Mouse (Mus musculus) MEL (cell line): ENCODE measurements around the gene Ssh2.

Source experiments
- BHLHE40 ChIP-seq: IDR thresholded peaks from 2 replicates; pipeline ENCODE4 v1.6.1; 2012; ENCODE audit warnings: low read depth, mild to moderate bottlenecking, inconsistent platforms, low read length, improper control_type of control experiment, borderline replicate concordance
- CHD1 ChIP-seq: IDR thresholded peaks from 2 replicates; pipeline ENCODE4 v1.6.1; 2012; ENCODE audit warnings: low read depth, mild to moderate bottlenecking, inconsistent platforms, low read length, improper control_type of control experiment
- CTCF ChIP-seq, 3 experiments: IDR thresholded peaks in 2 of 3; conservative IDR thresholded peaks in 1 of 3; 2 replicates each; pipeline ENCODE4 v1.5.1; 2011 to 2012; ENCODE audit warnings: low read length in 3 of 3, low read depth in 2 of 3, mild to moderate bottlenecking in 2 of 3, improper control_type of control experiment in 1 of 3, inconsistent platforms in 1 of 3, mixed read lengths in 1 of 3, moderate library complexity in 1 of 3; ENCODE audit not compliant: control insufficient read depth in 1 of 3, insufficient read depth in 1 of 3, poor library complexity in 1 of 3, severe bottlenecking in 1 of 3
- EP300 ChIP-seq, 2 experiments: IDR thresholded peaks; 2 replicates each; pipeline ENCODE4 v1.6.1; 2011; ENCODE audit warnings: improper control_type of control experiment in 2 of 2, low read length in 2 of 2, low read depth in 1 of 2, mild to moderate bottlenecking in 1 of 2
- GABPA ChIP-seq: IDR thresholded peaks from 2 replicates; pipeline ENCODE4 v1.6.1; 2012; ENCODE audit warnings: low read depth, mild to moderate bottlenecking, inconsistent platforms, low read length, improper control_type of control experiment, moderate library complexity
- HCFC1 ChIP-seq: IDR thresholded peaks from 2 replicates; pipeline ENCODE4 v1.6.1; 2012; ENCODE audit warnings: low read depth, mild to moderate bottlenecking, inconsistent platforms, low read length, improper control_type of control experiment, moderate library complexity
- KAT2A ChIP-seq: conservative IDR thresholded peaks from 2 replicates; pipeline ENCODE4 v1.6.1; 2012; ENCODE audit warnings: low read depth, low read length, improper control_type of control experiment, inconsistent platforms
- POLR2A ChIP-seq, 2 experiments: IDR thresholded peaks; 2 replicates each; pipeline ENCODE4 v1.6.1; 2011 to 2012; ENCODE audit warnings: low read length in 2 of 2, mild to moderate bottlenecking in 2 of 2, control low read depth in 1 of 2, improper control_type of control experiment in 1 of 2, low read depth in 1 of 2, moderate library complexity in 1 of 2; ENCODE audit not compliant: control insufficient read depth in 1 of 2, insufficient read depth in 1 of 2, poor library complexity in 1 of 2
- POLR2AphosphoS2 ChIP-seq: IDR thresholded peaks from 2 replicates; pipeline ENCODE4 v1.6.1; 2011; ENCODE audit warnings: low read length, improper control_type of control experiment
- RAD21 ChIP-seq: IDR thresholded peaks from 2 replicates; pipeline ENCODE4 v1.6.1; 2011; ENCODE audit warnings: mild to moderate bottlenecking, low read depth, low read length, improper control_type of control experiment
- RCOR1 ChIP-seq: IDR thresholded peaks from 2 replicates; pipeline ENCODE4 v1.6.1; 2012; ENCODE audit warnings: low read depth, mild to moderate bottlenecking, inconsistent platforms, low read length, improper control_type of control experiment
- USF2 ChIP-seq, 2 experiments: IDR thresholded peaks; 2 replicates each; pipeline ENCODE4 v1.6.1; 2011 to 2012; ENCODE audit warnings: improper control_type of control experiment in 2 of 2, low read length in 2 of 2, borderline replicate concordance in 1 of 2, inconsistent platforms in 1 of 2, low read depth in 1 of 2, mild to moderate bottlenecking in 1 of 2; ENCODE audit not compliant: insufficient read depth in 1 of 2
- ZKSCAN1 ChIP-seq: IDR thresholded peaks from 2 replicates; pipeline ENCODE4 v1.6.1; 2012; ENCODE audit warnings: low read depth, mild to moderate bottlenecking, inconsistent platforms, low read length, improper control_type of control experiment, moderate library complexity
- ZNF384 ChIP-seq: IDR thresholded peaks from 2 replicates; pipeline ENCODE4 v1.6.1; 2012; ENCODE audit warnings: low read depth, mild to moderate bottlenecking, inconsistent platforms, low read length, improper control_type of control experiment

DNA sequence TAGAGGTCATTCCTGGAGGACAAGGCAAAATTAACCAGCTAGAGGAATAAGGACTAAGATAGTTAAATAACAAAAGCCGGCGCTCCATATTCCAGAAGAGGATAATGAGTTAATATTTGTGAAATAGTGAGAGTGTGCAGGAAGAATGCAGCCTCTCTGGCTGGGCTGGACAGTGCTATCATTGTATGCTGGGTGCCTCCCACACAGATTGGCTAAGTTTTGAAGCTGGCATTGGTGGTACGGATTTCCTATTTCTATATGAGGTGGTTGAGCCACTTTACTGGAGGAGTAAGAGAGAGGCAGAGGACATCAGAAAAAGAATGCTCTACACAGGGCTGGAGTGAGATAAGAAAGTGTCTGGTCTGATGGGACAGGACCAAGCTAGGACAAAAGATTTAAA, 36.3 kb upstream of the Ssh2 start:
- TF ChIP-seq POLR2AphosphoS2, result no peak
- TF ChIP-seq RAD21, result no peak
- TF ChIP-seq CHD1, result no peak
- no peak for TF ChIP-seq BHLHE40
- TF ChIP-seq POLR2A (IDR thresholded peaks at IDR 0.05; ENCODE audit: control insufficient read depth in 1 of 2, insufficient read depth in 1 of 2, low read depth in 1 of 2, low read length in 2 of 2, poor library complexity in 1 of 2), result no peak
- TF ChIP-seq GABPA, result no peak
- TF ChIP-seq ZKSCAN1, result no peak
- no peak for TF ChIP-seq KAT2A
- no peak for TF ChIP-seq RCOR1
- TF ChIP-seq HCFC1, result no peak
- no peak for TF ChIP-seq CTCF (IDR thresholded peaks at IDR 0.05 in 2 of 3, conservative IDR thresholded peaks at IDR 0.05 in 1 of 3; ENCODE audit: control insufficient read depth in 1 of 3, insufficient read depth in 1 of 3, low read depth in 2 of 3, low read length in 3 of 3, poor library complexity in 1 of 3, severe bottlenecking in 1 of 3)
- no peak for TF ChIP-seq USF2 (IDR thresholded peaks at IDR 0.05; ENCODE audit: borderline replicate concordance in 1 of 2, insufficient read depth in 1 of 2, low read depth in 1 of 2, low read length in 2 of 2)
- no peak for TF ChIP-seq ZNF384
- TF ChIP-seq EP300 (IDR thresholded peaks at IDR 0.05; ENCODE audit: low read depth in 1 of 2, low read length in 2 of 2), result no peak
